Mouse (Mus musculus) embryonic facial prominence, embryonic 13.5 days (tissue): ENCODE data around the gene Rln3. TPM values are rescaled to one million over a fixed set of nuclear protein-coding genes. Genes with fewer than 3 reads are reported as not detected.
A peak's percentile ranks its signal among the peaks of the same experiment; 100 is the strongest.

Source experiments
- microRNA counts: library from miRNA; unstranded; fragments of <30 nt; microRNA quantifications from one replicate; lab custom pipeline; 2016
- microRNA-seq: library from miRNA; unstranded; fragments of <30 nt; microRNA quantifications from one replicate; pipeline ENCODE4, GENCODE M21; 2016
- polyA plus RNA-seq: library from polyadenylated mRNA; unstranded; fragments of >200 nt; fragmentation: Nextera tagmentation; extraction: Ambion mirVana; gene quantifications from 2 replicates; pipeline ENCODE4 v1.2.1, GENCODE M21; 2015

The Rln3 gene
- polyA plus RNA-seq, 1 experiment from 2014 or later = not detected

MicroRNAs within 50 kb of the gene (microRNA counts, 519-probe panel; counts per million panel counts)
- 236 counts per million, percentile 44 among the panel's probes with 10 or more counts for microRNA mmu-miR-1199 (lab: Ali Mortazavi, UCI)
- microRNA mmu-miR-709 (lab: Ali Mortazavi, UCI) = 2,580 counts per million, percentile 62 among the panel's probes with 10 or more counts

Small RNA genes lying within 50 kb of the gene (microRNA-seq; reads per million reads assigned to microRNA genes)
- gene Mir1199 (not detected), gene Mir709 (not detected), gene Mir8111 (3.7 reads per million, percentile 15 among the genes with 10 or more reads in this experiment)

Other genes with a start within 250 kb of the Rln3 start
- gene Adgrl1, start 144.9 kb downstream of the Rln3 start, polyA plus RNA-seq = 30.5 and 31.6 TPM in 2 replicates
- 0.55 and 0.63 TPM in 2 replicates for gene Gm10644, start 89.8 kb downstream of the Rln3 start, polyA plus RNA-seq
- gene Asf1b, start 89.5 kb downstream of the Rln3 start, polyA plus RNA-seq = 58.0 and 61.3 TPM in 2 replicates
- 148 and 159 TPM in 2 replicates for gene Prkaca, start 72.0 kb downstream of the Rln3 start, polyA plus RNA-seq
- gene Samd1, start 47.3 kb downstream of the Rln3 start, polyA plus RNA-seq = 14.5 and 15.8 TPM in 2 replicates
- gene 1700067K01Rik, start 43.5 kb downstream of the Rln3 start, polyA plus RNA-seq = 0.73 and 1.6 TPM in 2 replicates
- 0.59 TPM in 1 of 2 replicates, not detected in the other for gene 2210011C24Rik, start 32.8 kb downstream of the Rln3 start, polyA plus RNA-seq
- gene Palm3, start 23.5 kb downstream of the Rln3 start, polyA plus RNA-seq = 6.9 and 8.5 TPM in 2 replicates
- 0.66 and 1.0 TPM in 2 replicates for gene Il27ra, start 2.4 kb downstream of the Rln3 start, polyA plus RNA-seq
- gene Gm10643, start 20.1 kb upstream of the Rln3 start, polyA plus RNA-seq = 1.6 and 2.0 TPM in 2 replicates
- 8.7 and 10.1 TPM in 2 replicates for gene Rfx1, start 21.8 kb upstream of the Rln3 start, polyA plus RNA-seq
- 10.8 and 12.2 TPM in 2 replicates for gene Dcaf15, start 59.8 kb upstream of the Rln3 start, polyA plus RNA-seq
- gene Podnl1, start 81.0 kb upstream of the Rln3 start, polyA plus RNA-seq = 1.6 and 2.0 TPM in 2 replicates
- 28.2 and 30.7 TPM in 2 replicates for gene Cc2d1a, start 102.9 kb upstream of the Rln3 start, polyA plus RNA-seq
- 1.4 and 1.8 TPM in 2 replicates for gene 4930432K21Rik, start 103.0 kb upstream of the Rln3 start, polyA plus RNA-seq
- gene Nanos3, start 140.2 kb upstream of the Rln3 start, polyA plus RNA-seq = 2.9 and 5.2 TPM in 2 replicates
- 19.6 and 22.6 TPM in 2 replicates for gene Zswim4, start 192.1 kb upstream of the Rln3 start, polyA plus RNA-seq
- gene D8Ertd738e, start 204.7 kb upstream of the Rln3 start, polyA plus RNA-seq = 318 and 344 TPM in 2 replicates
- 62.4 and 69.8 TPM in 2 replicates for gene Mri1, start 212.3 kb upstream of the Rln3 start, polyA plus RNA-seq
- 21.6 and 22.2 TPM in 2 replicates for gene Ccdc130, start 225.4 kb upstream of the Rln3 start, polyA plus RNA-seq